Mouse (Mus musculus) myocyte (in vitro differentiated cells): ENCODE data around the gene Cd5.

Source experiments
- E2F4 ChIP-seq: IDR thresholded peaks from one replicate; pipeline ENCODE4 v1.6.1; 2011; ENCODE audit warnings: mild to moderate bottlenecking, control low read depth, moderate library complexity; ENCODE audit not compliant: insufficient read depth
- MAX ChIP-seq: IDR thresholded peaks from one replicate; pipeline ENCODE4 v1.6.1; 2011; ENCODE audit warnings: low read depth, mild to moderate bottlenecking, control low read depth
- MYOD1 ChIP-seq, 3 experiments: IDR thresholded peaks; one replicate each; pipeline ENCODE4 v1.6.1; 2011; ENCODE audit warnings: control low read depth in 2 of 3, low read depth in 2 of 3, mild to moderate bottlenecking in 2 of 3, moderate library complexity in 1 of 3; ENCODE audit not compliant: insufficient read length in 2 of 3, control insufficient read depth in 1 of 3
- POLR2A ChIP-seq: IDR thresholded peaks from one replicate; pipeline ENCODE4 v1.6.1; 2011; ENCODE audit warnings: low read depth, mild to moderate bottlenecking, control low read depth, moderate library complexity; ENCODE audit not compliant: insufficient read length

- no peak for TF ChIP-seq MYOD1 (IDR thresholded peaks at IDR 0.05; ENCODE audit: control insufficient read depth in 1 of 3, insufficient read length in 2 of 3, low read depth in 2 of 3)
- no peak for TF ChIP-seq POLR2A
- no peak for TF ChIP-seq E2F4
- no peak for TF ChIP-seq MAX
Observed at GRCm38 (mm10) chr19:10710751-10711150, 28.1 kb downstream of the Cd5 start.
